Mouse (Mus musculus): ENCODE results near the gene Cep68. TPM values are rescaled to one million over a fixed set of nuclear protein-coding genes. Genes with fewer than 3 reads are reported as not detected.

The Cep68 gene
- polyA plus RNA-seq, 1 experiment from 2014 or later = 35.3 TPM

DNA sequence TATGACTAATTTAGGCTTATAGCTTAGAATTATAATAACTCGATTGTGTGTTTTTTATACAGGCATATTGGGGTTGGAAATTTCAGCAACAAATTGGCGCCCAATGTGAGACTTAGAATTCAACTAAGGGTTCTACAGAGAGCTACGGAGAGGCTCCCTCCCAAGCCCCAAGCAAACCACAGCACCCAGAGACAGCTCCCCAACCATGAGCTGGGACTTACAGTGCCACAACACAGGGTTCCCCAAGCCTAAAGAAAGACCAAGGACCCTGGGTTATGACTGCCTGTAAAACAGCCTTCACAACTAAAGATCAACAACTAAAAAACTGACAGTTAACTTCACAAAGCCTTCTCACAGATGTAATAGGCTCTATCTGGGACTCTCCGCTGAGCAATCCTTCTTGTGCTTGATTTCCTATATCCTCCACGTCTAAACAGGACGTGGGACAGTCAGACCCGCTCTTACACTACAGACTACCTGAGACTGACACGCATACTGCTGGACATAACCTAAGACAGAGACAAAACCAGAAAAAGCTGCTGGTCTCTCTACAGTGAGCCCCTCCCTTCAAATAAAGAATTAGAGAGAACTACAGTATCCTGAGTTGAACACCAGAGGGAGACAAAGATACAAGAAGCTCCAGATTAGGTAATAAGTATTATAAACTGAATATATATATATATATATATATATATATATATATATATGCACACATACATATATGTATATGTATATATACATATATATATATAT lies 13.6 kb upstream of the Cep68 start:
- H3K4me3 ChIP-seq (ENCODE audit: low read depth, low read length) = no peak overlapping the region
- WGBS = 58% methylated on average over 8 of the region's 8 CpGs
- ATAC-seq (ENCODE audit: insufficient read depth, low FRiP score, low TSS enrichment) (no peak), DNase-seq (ENCODE audit: low spot score) (no peak)
- no peaks in the 10 kb centered on the region for H3K27me3 ChIP-seq (ENCODE audit: control insufficient read depth, insufficient read depth, low read length)
- H3K4me1 ChIP-seq (ENCODE audit: control insufficient read depth, insufficient read depth, low read length) = no peaks in the 10 kb centered on the region
- no peak overlapping the region for H3K9ac ChIP-seq (ENCODE audit: low read length)
- H3K9me3 ChIP-seq (ENCODE audit: control insufficient read depth, low read length) = no peaks in the 10 kb centered on the region
- no peak overlapping the region for H3K27ac ChIP-seq (ENCODE audit: low read depth, low read length)
- no peak overlapping the region for H3K4me2 ChIP-seq (ENCODE audit: low read depth)
- H3K36me3 ChIP-seq (ENCODE audit: control insufficient read depth, insufficient read depth, low read length) = no peaks in the 10 kb centered on the region

DNA sequence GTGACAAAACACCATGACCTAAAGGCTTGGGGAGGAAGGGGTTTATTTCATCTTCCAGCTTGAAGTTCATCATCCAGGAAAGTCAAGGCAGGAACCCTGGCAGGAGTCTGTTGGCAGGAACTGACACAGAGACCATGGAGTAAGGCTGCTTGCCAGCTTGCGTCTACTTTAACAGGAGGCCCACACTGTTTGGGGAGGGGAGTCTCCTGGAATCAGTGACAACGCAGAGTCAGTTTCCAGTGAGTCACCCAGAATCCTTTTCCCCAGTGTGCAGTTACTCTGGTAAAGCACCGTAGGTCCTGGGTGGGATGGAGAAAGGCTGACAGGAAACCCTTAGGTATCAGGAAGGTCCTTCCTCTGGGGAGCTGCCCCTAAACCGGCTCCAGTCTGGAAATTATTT lies 5.6 kb upstream of the Cep68 start:
- no peak overlapping the region for H3K4me3 ChIP-seq (ENCODE audit: low read depth, low read length)
- H3K27ac ChIP-seq (ENCODE audit: low read depth, low read length) = no peak overlapping the region
- WGBS = 91% methylated on average over 4 of the region's 4 CpGs
- no peaks in the 10 kb centered on the region; the same call in 1 of the 2 replicates for H3K4me1 ChIP-seq (ENCODE audit: control insufficient read depth, insufficient read depth, low read length)
- no peaks in the 10 kb centered on the region for H3K27me3 ChIP-seq (ENCODE audit: control insufficient read depth, insufficient read depth, low read length)
- no peaks in the 10 kb centered on the region for H3K9me3 ChIP-seq (ENCODE audit: control insufficient read depth, low read length)
- no peak for ATAC-seq (ENCODE audit: insufficient read depth, low FRiP score, low TSS enrichment)
- no peaks in the 10 kb centered on the region for H3K36me3 ChIP-seq (ENCODE audit: control insufficient read depth, insufficient read depth, low read length)
- H3K9ac ChIP-seq (ENCODE audit: low read length) = no peak overlapping the region
- no peak overlapping the region for H3K4me2 ChIP-seq (ENCODE audit: low read depth)
- DNase-seq (ENCODE audit: low spot score) = no peak

DNA sequence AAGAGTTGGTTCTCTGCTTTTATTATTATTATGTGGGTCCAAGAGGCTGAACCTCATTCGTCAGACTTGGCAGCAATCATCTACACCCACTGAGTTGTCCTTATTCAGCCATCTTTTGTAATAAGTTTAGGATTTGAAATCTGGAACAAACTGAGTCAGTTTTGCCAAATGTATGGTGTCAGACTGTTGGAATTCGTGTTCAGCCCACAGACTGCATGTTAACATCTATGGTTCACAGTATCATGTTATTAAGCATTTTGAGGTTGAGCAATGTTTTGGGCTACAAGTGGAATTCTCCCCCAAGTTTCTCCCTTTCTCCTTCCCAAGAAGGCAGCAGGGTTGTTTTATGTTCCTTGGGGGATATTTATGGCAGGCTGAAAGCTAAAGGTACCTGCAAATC lies 3.9 kb upstream of the Cep68 start:
- Histone ChIP-seq H3K9ac (ENCODE audit: low read length) (no peak overlapping the region), H3K27ac (ENCODE audit: low read depth, low read length) (no peak overlapping the region), H3K36me3 (ENCODE audit: control insufficient read depth, insufficient read depth, low read length) (no peaks in the 10 kb centered on the region), H3K4me3 (ENCODE audit: low read depth, low read length) (no peak overlapping the region), H3K4me1 (ENCODE audit: control insufficient read depth, insufficient read depth, low read length) (peaks cover 4% of the 10 kb centered on the region), H3K27me3 (ENCODE audit: control insufficient read depth, insufficient read depth, low read length) (no peaks in the 10 kb centered on the region), H3K4me2 (ENCODE audit: low read depth) (no peak overlapping the region), H3K9me3 (ENCODE audit: control insufficient read depth, low read length) (no peaks in the 10 kb centered on the region)
- ATAC-seq (ENCODE audit: insufficient read depth, low FRiP score, low TSS enrichment) (no peak), DNase-seq (ENCODE audit: low spot score) (no peak)
- 83% methylated on average over 2 of the region's 2 CpGs for WGBS

DNA sequence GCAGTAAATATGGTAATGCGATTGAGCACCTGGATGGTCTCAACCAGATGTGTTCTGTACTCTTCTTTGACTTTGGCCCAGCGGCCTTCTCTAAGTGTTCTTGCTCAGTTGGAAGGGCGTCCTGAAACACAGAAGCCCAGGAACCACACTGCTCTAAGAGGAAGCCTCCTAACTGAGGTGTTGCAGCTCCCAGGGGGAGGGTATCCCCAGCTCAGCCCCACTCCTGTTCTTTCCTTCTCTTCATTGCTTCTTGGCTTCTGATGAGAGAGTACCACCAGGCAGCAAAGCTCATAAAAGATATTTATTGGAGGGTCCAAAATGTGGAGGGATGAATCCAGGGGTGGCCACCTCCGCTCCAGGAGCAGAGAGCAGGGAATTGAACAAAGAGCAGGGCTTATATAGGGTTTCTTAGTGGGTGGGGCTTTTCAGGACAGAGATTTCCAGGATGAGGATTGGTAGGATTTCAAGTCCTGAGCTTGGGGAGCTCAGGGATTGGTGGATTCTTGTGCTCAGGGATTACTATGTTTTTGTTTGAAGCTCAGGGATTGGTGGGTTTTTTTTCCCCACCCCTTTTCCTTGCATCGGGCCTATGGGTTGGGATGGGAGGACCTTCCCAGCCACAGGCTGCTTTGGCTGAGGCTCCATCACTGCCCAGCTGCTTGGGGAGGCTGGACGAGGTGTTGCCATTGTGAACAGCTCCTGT lies 1.4 kb upstream of the Cep68 start:
- Histone ChIP-seq H3K9me3 (ENCODE audit: control insufficient read depth, low read length) (no peaks in the 10 kb centered on the region), H3K4me1 (ENCODE audit: control insufficient read depth, insufficient read depth, low read length) (peaks cover 17% of the 10 kb centered on the region), H3K9ac (ENCODE audit: low read length) (no peak overlapping the region), H3K36me3 (ENCODE audit: control insufficient read depth, insufficient read depth, low read length) (no peaks in the 10 kb centered on the region), H3K27me3 (ENCODE audit: control insufficient read depth, insufficient read depth, low read length) (no peaks in the 10 kb centered on the region), H3K27ac (ENCODE audit: low read depth, low read length) (no peak overlapping the region), H3K4me3 (ENCODE audit: low read depth, low read length) (no peak overlapping the region), H3K4me2 (ENCODE audit: low read depth) (no peak overlapping the region)
- WGBS = 85% methylated on average over 6 of the region's 6 CpGs
- ATAC-seq (ENCODE audit: insufficient read depth, low FRiP score, low TSS enrichment) (no peak), DNase-seq (ENCODE audit: low spot score) (no peak)

DNA sequence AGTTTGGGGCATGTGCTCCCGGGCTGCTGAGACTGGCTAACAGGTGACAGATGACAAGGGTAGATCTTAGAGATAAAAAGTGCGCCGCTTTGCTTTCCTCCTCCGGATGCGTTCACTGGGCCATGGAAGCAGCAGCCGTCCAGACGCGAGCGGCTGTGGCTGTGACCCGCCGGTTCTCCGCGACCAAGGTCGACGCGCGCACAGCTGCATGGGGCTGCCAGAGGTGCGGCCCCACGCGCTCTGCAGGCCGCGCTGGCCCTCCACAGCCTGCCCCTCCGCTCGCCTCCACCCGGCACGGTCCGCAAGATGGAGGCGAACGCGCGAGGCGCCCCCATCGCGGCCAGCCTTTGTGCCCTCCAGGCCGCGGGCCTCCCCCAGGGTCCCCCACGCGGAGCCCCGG lies 389 bp downstream of the Cep68 start:
- DNase-seq (ENCODE audit: low spot score) (no peak), ATAC-seq (ENCODE audit: insufficient read depth, low FRiP score, low TSS enrichment) (peak; percentile 75)
- H3K4me2 ChIP-seq (ENCODE audit: low read depth) = peak overlapping the region; percentile 95
- H3K36me3 ChIP-seq (ENCODE audit: control insufficient read depth, insufficient read depth, low read length) = no peaks in the 10 kb centered on the region
- peaks cover 17% of the 10 kb centered on the region for H3K4me1 ChIP-seq (ENCODE audit: control insufficient read depth, insufficient read depth, low read length)
- no peaks in the 10 kb centered on the region for H3K9me3 ChIP-seq (ENCODE audit: control insufficient read depth, low read length)
- peak overlapping the region; percentile 84 for H3K4me3 ChIP-seq (ENCODE audit: low read depth, low read length)
- peak overlapping the region; percentile 70 for H3K27ac ChIP-seq (ENCODE audit: low read depth, low read length)
- under 1% methylated on average over 33 of the region's 39 CpGs for WGBS
- peak overlapping the region; percentile 96 for H3K9ac ChIP-seq (ENCODE audit: low read length)
- no peaks in the 10 kb centered on the region for H3K27me3 ChIP-seq (ENCODE audit: control insufficient read depth, insufficient read depth, low read length)

DNA sequence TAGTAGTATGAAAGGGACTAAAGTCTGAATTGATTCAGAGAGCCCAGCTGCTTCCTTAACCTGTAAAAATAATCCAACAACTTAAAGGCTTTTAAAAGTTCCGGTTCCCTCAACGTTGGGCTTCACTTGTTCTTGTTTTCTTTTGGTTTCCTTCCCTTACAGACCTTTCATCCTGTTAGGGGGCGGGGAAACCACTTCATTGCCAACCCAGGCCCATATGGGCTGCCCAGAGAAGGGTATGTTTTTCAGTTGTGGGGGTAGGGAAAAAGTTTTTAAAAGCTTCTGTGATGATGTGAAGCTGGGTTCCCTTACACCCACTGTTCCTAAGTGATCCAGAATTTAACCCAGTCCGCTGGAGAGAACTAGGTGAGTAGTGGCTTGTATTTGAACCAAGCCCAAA lies 952 bp downstream of the Cep68 start:
- Histone ChIP-seq H3K9ac (ENCODE audit: low read length) (peak overlapping the region; percentile 96), H3K4me1 (ENCODE audit: control insufficient read depth, insufficient read depth, low read length) (peaks cover 17% of the 10 kb centered on the region), H3K9me3 (ENCODE audit: control insufficient read depth, low read length) (no peaks in the 10 kb centered on the region), H3K4me3 (ENCODE audit: low read depth, low read length) (peak overlapping the region; percentile 84), H3K27me3 (ENCODE audit: control insufficient read depth, insufficient read depth, low read length) (no peaks in the 10 kb centered on the region), H3K36me3 (ENCODE audit: control insufficient read depth, insufficient read depth, low read length) (no peaks in the 10 kb centered on the region), H3K27ac (ENCODE audit: low read depth, low read length) (no peak overlapping the region; the same call in 1 of the 2 replicates), H3K4me2 (ENCODE audit: low read depth) (peak overlapping the region; percentile 95)
- DNase-seq (ENCODE audit: low spot score) (peak; percentile 18), ATAC-seq (ENCODE audit: insufficient read depth, low FRiP score, low TSS enrichment) (no peak)
- 17% methylated on average over 4 of the region's 4 CpGs for WGBS

DNA sequence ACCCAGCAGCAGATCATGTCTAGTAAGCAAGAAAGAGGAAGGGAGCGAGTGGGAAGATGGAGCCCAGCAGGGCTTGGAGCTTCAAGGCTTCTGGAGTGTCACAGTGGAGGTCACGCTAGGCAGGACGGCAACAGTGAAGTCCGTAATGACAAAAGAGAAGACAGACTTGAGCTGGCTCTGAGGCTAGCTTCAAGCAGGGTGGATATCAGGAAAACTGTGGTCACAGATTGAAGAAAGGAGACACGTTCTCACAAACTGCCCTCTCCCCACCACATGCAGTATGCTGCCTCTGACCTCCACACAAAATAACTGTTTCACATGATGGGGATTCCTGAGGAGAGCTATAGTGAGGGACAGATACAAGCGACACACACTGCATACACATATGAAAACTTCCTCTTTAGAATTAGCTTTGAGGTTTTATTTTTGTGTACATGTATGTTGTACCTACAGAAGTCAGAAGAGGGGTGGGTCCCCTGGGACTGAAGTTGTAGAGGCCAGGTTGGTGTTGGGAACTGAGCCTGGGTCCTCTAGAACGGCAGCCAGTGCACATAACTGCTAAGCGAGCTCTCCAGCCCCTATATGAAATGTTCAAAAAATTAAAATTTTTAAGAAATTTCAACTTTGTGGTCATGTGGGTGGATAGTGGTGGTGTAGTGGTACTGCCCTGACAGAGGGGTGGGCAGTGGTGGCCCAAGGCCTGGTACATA lies 1.9 kb downstream of the Cep68 start:
- 85% methylated on average over 8 of the region's 8 CpGs for WGBS
- H3K4me1 ChIP-seq (ENCODE audit: control insufficient read depth, insufficient read depth, low read length) = peaks cover 17% of the 10 kb centered on the region
- H3K4me3 ChIP-seq (ENCODE audit: low read depth, low read length) = no peak overlapping the region
- H3K36me3 ChIP-seq (ENCODE audit: control insufficient read depth, insufficient read depth, low read length) = no peaks in the 10 kb centered on the region
- ATAC-seq (ENCODE audit: insufficient read depth, low FRiP score, low TSS enrichment) (no peak), DNase-seq (ENCODE audit: low spot score) (no peak)
- H3K27ac ChIP-seq (ENCODE audit: low read depth, low read length) = no peak overlapping the region
- H3K4me2 ChIP-seq (ENCODE audit: low read depth) = no peak overlapping the region
- H3K9me3 ChIP-seq (ENCODE audit: control insufficient read depth, low read length) = no peaks in the 10 kb centered on the region
- no peak overlapping the region for H3K9ac ChIP-seq (ENCODE audit: low read length)
- no peaks in the 10 kb centered on the region for H3K27me3 ChIP-seq (ENCODE audit: control insufficient read depth, insufficient read depth, low read length)

DNA sequence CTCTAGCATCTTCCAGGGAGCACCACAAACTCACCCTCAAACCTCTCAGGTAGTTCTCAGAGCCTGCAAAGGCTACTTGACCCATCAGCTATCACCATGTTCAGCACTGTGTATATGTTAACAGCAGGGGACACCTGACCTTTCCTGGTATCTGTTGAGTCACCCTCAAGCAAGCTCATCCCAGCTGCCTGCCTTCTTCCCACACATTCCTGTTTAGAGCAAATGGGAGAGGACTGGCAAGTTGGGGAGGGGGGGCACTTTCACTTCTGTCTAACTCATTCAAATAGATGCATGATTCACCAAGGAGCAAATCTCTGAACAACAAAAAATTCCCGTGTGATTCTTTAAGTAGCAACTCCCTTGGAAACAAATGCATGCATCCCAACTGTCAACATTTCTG lies 2.6 kb downstream of the Cep68 start:
- Histone ChIP-seq H3K4me3 (ENCODE audit: low read depth, low read length) (no peak overlapping the region), H3K36me3 (ENCODE audit: control insufficient read depth, insufficient read depth, low read length) (no peaks in the 10 kb centered on the region), H3K9me3 (ENCODE audit: control insufficient read depth, low read length) (no peaks in the 10 kb centered on the region), H3K4me2 (ENCODE audit: low read depth) (no peak overlapping the region), H3K4me1 (ENCODE audit: control insufficient read depth, insufficient read depth, low read length) (peaks cover 17% of the 10 kb centered on the region), H3K27me3 (ENCODE audit: control insufficient read depth, insufficient read depth, low read length) (no peaks in the 10 kb centered on the region), H3K9ac (ENCODE audit: low read length) (no peak overlapping the region), H3K27ac (ENCODE audit: low read depth, low read length) (no peak overlapping the region)
- DNase-seq (ENCODE audit: low spot score) = no peak
- ATAC-seq (ENCODE audit: insufficient read depth, low FRiP score, low TSS enrichment) = no peak
- 77% methylated on average over 1 of the region's 1 CpGs for whole genome bisulfite sequencing

All from neural tube, embryonic 11.5 days (tissue).